Mouse (Mus musculus): Measurements from ENCODE around the gene Atg7. TPM values are rescaled to one million over a fixed set of nuclear protein-coding genes. Genes with fewer than 3 reads are reported as not detected.

The Atg7 gene
- total and polyA plus RNA-seq, 3 experiments: 11.1 to 15.7 (median 14.8) TPM

GRCm38 (mm10) chr6:114667518-114667917, 24.6 kb downstream of the Atg7 start:
- no peak overlapping the region for H3K27ac ChIP-seq (ENCODE audit: insufficient read depth, low read depth)
- dilution Hi-C loops (cut with MboI; ENCODE audit: extremely low pct_ligation_motif_present, extremely low pct_unique_long_range_greater_than_20kb, low sequenced_read_pairs): no loop called here
- no peak for DNase-seq (ENCODE audit: extremely low read depth)
- H3K9ac ChIP-seq (ENCODE audit: insufficient read depth, low read depth): no peak overlapping the region
- H3K4me3 ChIP-seq (replicated peaks in 1 of 3; ENCODE audit: low read depth in 2 of 3, low read length in 2 of 3, poor library complexity in 1 of 3): no peak overlapping the region
- peaks cover 2 to 4% of the 10 kb centered on the region in 2 experiments; a peak in 2 of 4 replicates for H3K4me1 ChIP-seq (ENCODE audit: control insufficient read depth in 1 of 2, insufficient read depth in 2 of 2)
- no peaks in the 10 kb centered on the region for H3K79me2 ChIP-seq (replicated peaks; ENCODE audit: control insufficient read depth, extremely low read depth, insufficient read depth, poor library complexity, severe bottlenecking)
- H3K9me3 ChIP-seq (replicated peaks; ENCODE audit: low read length): no peaks in the 10 kb centered on the region
- TF ChIP-seq USF1 (IDR thresholded peaks at IDR 0.05; ENCODE audit: low read depth, low read length): no peak
- peak; percentile 28; the same call in 1 of the 2 replicates for TF ChIP-seq EP300 (IDR thresholded peaks at IDR 0.05; ENCODE audit: low read length)
- TF ChIP-seq CHD1 (IDR thresholded peaks at IDR 0.05; ENCODE audit: low read depth, low read length): peak; percentile 87; the same call in 1 of the 2 replicates
- TF ChIP-seq IRF4 (IDR thresholded peaks at IDR 0.05; ENCODE audit: low read depth, low read length): peak; percentile 67
- no peaks in the 10 kb centered on the region for H3K27me3 ChIP-seq (replicated peaks)
- no peak overlapping the region for H3K4me2 ChIP-seq (ENCODE audit: insufficient read depth, low read depth, poor library complexity, severe bottlenecking)
- in situ Hi-C loops (cut with MboI; ENCODE audit: low pct_ligation_motif_present, low pct_unique_long_range_greater_than_20kb, low sequenced_read_pairs): no loop called here
- peaks cover 0 to 14% of the 10 kb centered on the region in 2 experiments for H3K36me3 ChIP-seq (replicated peaks in 1 of 2; ENCODE audit: control insufficient read depth in 1 of 2, insufficient read depth in 1 of 2, low read length in 1 of 2)

DNA sequence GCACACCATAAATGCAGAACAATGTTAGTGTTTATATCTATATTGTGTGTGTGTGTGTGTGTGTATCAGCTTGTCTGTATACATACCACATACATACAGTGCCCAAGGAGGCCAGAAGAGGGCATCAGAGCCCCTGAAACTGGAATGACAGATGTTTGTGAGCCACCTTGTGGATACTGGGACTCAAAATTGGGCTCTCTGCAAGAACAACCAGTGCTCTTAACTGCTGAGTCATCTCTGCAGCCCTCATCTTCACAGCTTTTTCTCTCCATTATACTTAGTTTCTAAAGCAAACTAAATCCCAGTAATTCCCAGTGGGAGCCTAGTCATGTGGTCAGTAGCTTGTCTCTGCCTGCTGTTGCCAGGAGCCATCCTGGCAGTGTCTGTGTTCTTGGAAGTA, 31.9 kb downstream of the Atg7 start:
- H3K9me3 ChIP-seq (replicated peaks; ENCODE audit: low read length): peaks cover 8% of the 10 kb centered on the region
- no peaks in the 10 kb centered on the region for H3K4me1 ChIP-seq (ENCODE audit: control insufficient read depth in 1 of 2, insufficient read depth in 2 of 2)
- no peak overlapping the region for H3K4me3 ChIP-seq (replicated peaks in 1 of 3; ENCODE audit: low read depth in 2 of 3, low read length in 2 of 3, poor library complexity in 1 of 3)
- peak in 1 of 2 experiments; percentile 35; a peak in 2 of 4 replicates for TF ChIP-seq CTCF (conservative IDR thresholded peaks at IDR 0.05 in 1 of 2, IDR thresholded peaks at IDR 0.05 in 1 of 2; ENCODE audit: low read depth in 2 of 2, low read length in 2 of 2)
- no peak for TF ChIP-seq ZKSCAN1 (IDR thresholded peaks at IDR 0.05; ENCODE audit: borderline replicate concordance, low read depth, low read length)
- H3K27ac ChIP-seq (ENCODE audit: insufficient read depth, low read depth): no peak overlapping the region
- DNase-seq (ENCODE audit: extremely low read depth): no peak
- peaks cover 31 to 59% of the 10 kb centered on the region in 2 experiments for H3K36me3 ChIP-seq (replicated peaks in 1 of 2; ENCODE audit: control insufficient read depth in 1 of 2, insufficient read depth in 1 of 2, low read length in 1 of 2)
- in situ Hi-C loops (cut with MboI; ENCODE audit: low pct_ligation_motif_present, low pct_unique_long_range_greater_than_20kb, low sequenced_read_pairs) (loop anchor here (25.0 kb wide), 2 partner anchors 212 to 337 kb away; no protein-coding TSS in a partner anchor), dilution Hi-C loops (cut with MboI; ENCODE audit: extremely low pct_ligation_motif_present, extremely low pct_unique_long_range_greater_than_20kb, low sequenced_read_pairs) (no loop called here)
- no peak overlapping the region for H3K4me2 ChIP-seq (ENCODE audit: insufficient read depth, low read depth, poor library complexity, severe bottlenecking)
- no peaks in the 10 kb centered on the region for H3K79me2 ChIP-seq (replicated peaks; ENCODE audit: control insufficient read depth, extremely low read depth, insufficient read depth, poor library complexity, severe bottlenecking)
- H3K27me3 ChIP-seq (replicated peaks): no peaks in the 10 kb centered on the region
- no peak overlapping the region for H3K9ac ChIP-seq (ENCODE audit: insufficient read depth, low read depth)

GRCm38 (mm10) chr6:114676091-114676490, 33.2 kb downstream of the Atg7 start:
- H3K79me2 ChIP-seq (replicated peaks; ENCODE audit: control insufficient read depth, extremely low read depth, insufficient read depth, poor library complexity, severe bottlenecking): no peaks in the 10 kb centered on the region
- no peak for DNase-seq (ENCODE audit: extremely low read depth)
- peaks cover 44 to 71% of the 10 kb centered on the region in 2 experiments for H3K36me3 ChIP-seq (replicated peaks in 1 of 2; ENCODE audit: control insufficient read depth in 1 of 2, insufficient read depth in 1 of 2, low read length in 1 of 2)
- H3K27me3 ChIP-seq (replicated peaks): no peaks in the 10 kb centered on the region
- H3K9ac ChIP-seq (ENCODE audit: insufficient read depth, low read depth): no peak overlapping the region
- no peak for TF ChIP-seq NRF1 (IDR thresholded peaks at IDR 0.05; ENCODE audit: low read depth, low read length)
- TF ChIP-seq ZC3H11A (IDR thresholded peaks at IDR 0.05; ENCODE audit: low read depth, low read length): no peak
- no peak for TF ChIP-seq ZMIZ1 (IDR thresholded peaks at IDR 0.05; ENCODE audit: low read depth, low read length)
- TF ChIP-seq IRF4 (IDR thresholded peaks at IDR 0.05; ENCODE audit: low read depth, low read length): no peak
- TF ChIP-seq CHD2 (IDR thresholded peaks at IDR 0.05; ENCODE audit: low read length): no peak
- no peak for TF ChIP-seq TCF12 (IDR thresholded peaks at IDR 0.05; ENCODE audit: low read depth, low read length)
- TF ChIP-seq HCFC1 (IDR thresholded peaks at IDR 0.05; ENCODE audit: low read depth, low read length): no peak
- no peak for TF ChIP-seq ZNF384 (IDR thresholded peaks at IDR 0.05; ENCODE audit: low read depth, low read length)
- no peak for TF ChIP-seq TBP (conservative IDR thresholded peaks at IDR 0.05; ENCODE audit: low read depth, low read length)
- TF ChIP-seq POLR2AphosphoS2 (IDR thresholded peaks at IDR 0.05; ENCODE audit: low read depth, low read length): no peak
- TF ChIP-seq SIN3A (IDR thresholded peaks at IDR 0.05; ENCODE audit: low read length): no peak
- no peak for TF ChIP-seq ETS1 (conservative IDR thresholded peaks at IDR 0.05; ENCODE audit: low read depth, low read length)
- TF ChIP-seq JUN (IDR thresholded peaks at IDR 0.05; ENCODE audit: insufficient read depth, low read depth, low read length): no peak
- TF ChIP-seq BHLHE40 (IDR thresholded peaks at IDR 0.05; ENCODE audit: low read depth, low read length): no peak
- no peak for TF ChIP-seq PAX5 (IDR thresholded peaks at IDR 0.05; ENCODE audit: low read length)
- TF ChIP-seq MAFK (IDR thresholded peaks at IDR 0.05; ENCODE audit: insufficient replicate concordance, low read length): no peak
- no peak for TF ChIP-seq JUND (conservative IDR thresholded peaks at IDR 0.05; ENCODE audit: low read depth, low read length)
- no peak for TF ChIP-seq RAD21 (IDR thresholded peaks at IDR 0.05; ENCODE audit: low read depth, low read length)
- H3K4me1 ChIP-seq (ENCODE audit: control insufficient read depth in 1 of 2, insufficient read depth in 2 of 2): no peaks in the 10 kb centered on the region
- no peak overlapping the region for H3K27ac ChIP-seq (ENCODE audit: insufficient read depth, low read depth)
- dilution Hi-C loops (cut with MboI; ENCODE audit: extremely low pct_ligation_motif_present, extremely low pct_unique_long_range_greater_than_20kb, low sequenced_read_pairs) (no loop called here), in situ Hi-C loops (cut with MboI; ENCODE audit: low pct_ligation_motif_present, low pct_unique_long_range_greater_than_20kb, low sequenced_read_pairs) (loop anchor here (25.0 kb wide), 2 partner anchors 214 to 339 kb away; no protein-coding TSS in a partner anchor)
- peaks cover 8% of the 10 kb centered on the region for H3K9me3 ChIP-seq (replicated peaks; ENCODE audit: low read length)
- no peak overlapping the region for H3K4me2 ChIP-seq (ENCODE audit: insufficient read depth, low read depth, poor library complexity, severe bottlenecking)
- H3K4me3 ChIP-seq (replicated peaks in 1 of 3; ENCODE audit: low read depth in 2 of 3, low read length in 2 of 3, poor library complexity in 1 of 3): no peak overlapping the region
